Mouse (Mus musculus) cerebellum, postnatal 4 days (tissue): Measurements from ENCODE around the gene Tmem8.
"Not testable (repeated sequence)": the region's sequence is repeated elsewhere in the genome, so short reads cannot be mapped to it uniquely, and the experiment has no call there.

ENCODE experiments used
- DNase-seq, 2 experiments: peaks; one replicate each; pipeline ENCODE4 v3.0.0; 2022; ENCODE audit warnings: low spot score in 2 of 2, mixed read lengths in 1 of 2

Gene Tmem8

DNA sequence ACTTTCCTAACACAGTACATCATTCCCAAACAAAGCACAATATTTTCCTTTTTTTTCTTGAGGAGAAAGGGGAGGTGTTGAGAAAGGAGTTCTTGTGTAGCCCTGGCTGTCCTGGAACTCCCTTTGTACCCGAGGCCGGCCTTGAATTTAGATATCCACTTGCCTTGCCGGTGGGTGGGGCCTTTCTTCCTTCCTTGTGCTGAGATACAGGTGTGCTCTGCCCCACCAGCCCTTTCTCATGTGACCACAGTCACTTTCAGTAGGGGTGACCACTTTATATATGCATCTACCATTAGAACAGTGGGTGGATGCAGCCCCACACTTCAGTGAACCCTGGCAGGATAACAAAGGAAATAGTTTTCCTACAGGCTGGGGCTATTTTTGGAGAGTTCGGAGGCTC lies 1.4 kb upstream of the Tmem8 start:
- DNase-seq: no peak

DNA sequence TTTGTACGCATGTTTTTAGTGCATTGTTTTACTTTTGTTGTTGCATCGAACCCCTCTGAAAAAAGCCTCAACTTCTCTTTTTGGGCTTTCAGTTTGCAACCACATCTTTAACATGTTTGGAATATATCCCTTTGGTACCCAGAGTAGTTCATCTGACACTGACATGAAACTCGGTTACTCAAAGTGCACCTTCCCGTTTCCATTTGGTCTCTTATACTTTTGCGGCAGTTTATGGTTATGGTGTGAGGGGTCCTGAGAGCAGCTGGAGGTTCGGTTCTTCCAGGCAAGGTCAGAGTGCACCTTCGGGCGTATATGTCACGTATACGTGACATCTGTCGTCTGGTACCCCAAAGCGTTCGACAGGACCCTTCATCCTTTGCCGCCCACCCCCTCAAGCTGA lies 348 bp upstream of the Tmem8 start:
- no peak for DNase-seq

DNA sequence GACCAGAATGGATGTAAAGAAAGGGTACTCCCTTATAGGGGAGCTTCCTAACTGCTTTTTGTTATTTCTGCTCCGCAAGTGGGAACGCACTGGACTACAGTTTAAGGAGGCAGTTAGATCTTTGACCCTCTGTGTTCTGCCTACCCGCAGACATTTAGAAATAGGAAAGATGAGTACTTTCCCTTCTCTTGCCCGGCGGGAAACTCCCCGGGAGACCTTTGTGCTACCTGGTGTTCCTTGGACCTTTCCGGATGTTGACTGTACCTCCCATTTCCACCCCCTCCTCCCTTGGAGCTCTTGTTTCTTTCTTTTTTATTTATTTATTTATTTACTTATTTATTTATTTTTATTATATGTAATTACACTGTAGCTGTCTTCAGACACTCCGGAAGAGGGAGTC lies 962 bp downstream of the Tmem8 start:
- no peak for DNase-seq

GRCm38 (mm10) chr17:26114461-26114860 lies 1.4 kb downstream of the Tmem8 start:
- not testable (repeated sequence) for DNase-seq

- DNase-seq: no peak
Observed at GRCm38 (mm10) chr17:26115205-26115898, 2.3 kb downstream of the Tmem8 start.

- no peak for DNase-seq
Observed at GRCm38 (mm10) chr17:26115956-26116487, 2.9 kb downstream of the Tmem8 start.

DNA sequence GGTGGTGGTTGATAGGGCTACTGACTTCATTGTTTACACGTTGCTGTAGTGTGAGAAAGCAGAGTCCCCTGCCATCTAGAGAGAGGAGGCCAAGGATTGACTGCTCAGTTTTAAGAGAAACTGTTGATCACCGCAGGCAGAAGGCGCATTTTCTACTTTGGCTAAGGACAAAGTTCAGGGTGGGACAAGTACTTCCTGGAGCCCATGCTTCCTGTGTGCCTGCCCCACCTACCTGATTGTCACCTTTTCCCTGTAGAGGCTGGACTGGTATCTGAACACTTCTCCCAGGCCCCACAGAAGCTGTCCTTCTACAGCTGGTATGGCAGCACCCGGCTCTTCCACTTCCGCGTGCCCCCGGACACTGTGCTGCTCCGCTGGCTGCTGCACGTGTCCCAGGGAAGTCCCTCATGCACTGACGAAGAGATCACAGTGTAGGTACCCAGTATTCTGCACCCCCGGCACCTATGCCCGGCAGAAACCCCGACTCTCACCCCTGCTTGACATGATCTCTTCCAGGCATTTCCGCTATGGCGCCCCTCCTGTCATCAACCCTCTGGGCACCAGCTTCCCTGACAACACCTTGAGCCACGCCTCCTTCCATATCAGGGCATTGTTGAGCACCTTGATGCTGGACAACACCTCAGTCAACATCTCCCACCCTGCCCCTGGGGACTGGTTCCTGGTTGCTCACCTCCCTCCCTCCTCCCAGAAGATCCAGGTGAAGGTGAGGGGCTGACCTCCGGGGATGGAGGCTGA lies 3.6 kb downstream of the Tmem8 start:
- DNase-seq: no peak

GRCm38 (mm10) chr17:26119766-26120710 lies 6.9 kb downstream of the Tmem8 start:
- peak in 1 of 2 experiments; percentile 44 for DNase-seq

DNA sequence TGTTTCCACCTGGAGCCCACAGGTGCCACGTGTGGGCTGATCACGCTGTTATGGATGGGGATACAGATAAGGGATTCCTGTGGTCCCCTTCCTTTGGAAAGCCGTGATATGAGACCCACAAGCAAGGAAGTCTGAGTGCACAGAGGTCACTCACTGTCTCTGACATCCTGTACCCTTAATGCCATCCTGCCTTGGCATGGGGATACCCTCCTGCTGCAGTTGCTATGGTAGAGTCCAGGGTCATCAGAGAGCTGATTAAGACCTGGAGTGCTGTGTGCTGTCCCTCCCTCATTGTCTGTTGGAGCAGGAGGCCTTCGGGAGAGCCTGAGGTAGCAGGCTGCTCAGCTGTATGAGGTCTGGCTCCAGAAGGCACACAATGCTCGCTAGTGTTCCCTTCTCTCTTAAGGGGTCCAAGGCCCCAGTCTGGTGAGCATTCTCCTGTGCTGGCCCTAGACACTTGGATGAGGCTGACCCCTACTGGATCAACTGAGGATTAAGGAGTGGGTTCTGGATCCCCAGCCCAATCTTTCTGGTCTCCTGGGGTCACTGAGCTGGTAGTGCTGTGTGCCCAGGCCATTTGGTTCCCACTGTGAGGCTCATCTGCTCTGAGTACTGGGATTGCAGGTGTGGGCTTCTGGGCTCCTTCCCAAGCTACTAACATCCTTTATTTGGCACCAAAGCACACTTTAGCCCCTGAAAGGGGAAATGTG lies 9.5 kb downstream of the Tmem8 start:
- no peak for DNase-seq

DNA sequence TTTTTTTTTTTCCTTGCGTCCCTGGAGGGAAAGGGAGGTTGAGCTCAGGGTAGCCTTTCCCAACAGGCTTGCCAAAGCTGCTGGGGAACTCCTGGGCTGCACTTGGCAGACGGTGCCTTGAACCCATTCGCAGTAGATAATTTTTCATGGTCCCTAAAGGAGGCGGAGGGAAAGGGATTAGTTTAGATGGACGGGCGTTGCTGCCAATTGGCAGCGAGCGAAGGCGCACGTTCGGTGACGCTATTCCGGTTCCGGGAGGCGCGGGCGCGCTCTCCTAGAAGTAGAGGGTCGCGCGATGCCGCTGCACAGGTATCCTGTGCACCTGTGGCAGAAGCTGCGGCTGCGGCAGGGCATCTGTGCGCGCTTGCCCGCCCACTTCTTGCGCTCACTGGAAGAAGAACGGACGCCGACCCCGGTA lies 10.2 kb downstream of the Tmem8 start, which contains the start of gene Mrpl28:
Gene Mrpl28 (plus strand): TSS at position 234 of the 418 bp plus-strand sequence.
- peak; percentile 88 to 97 for DNase-seq

GRCm38 (mm10) chr17:26124560-26124959 lies 11.5 kb downstream of the Tmem8 start:
- DNase-seq: no peak

DNA sequence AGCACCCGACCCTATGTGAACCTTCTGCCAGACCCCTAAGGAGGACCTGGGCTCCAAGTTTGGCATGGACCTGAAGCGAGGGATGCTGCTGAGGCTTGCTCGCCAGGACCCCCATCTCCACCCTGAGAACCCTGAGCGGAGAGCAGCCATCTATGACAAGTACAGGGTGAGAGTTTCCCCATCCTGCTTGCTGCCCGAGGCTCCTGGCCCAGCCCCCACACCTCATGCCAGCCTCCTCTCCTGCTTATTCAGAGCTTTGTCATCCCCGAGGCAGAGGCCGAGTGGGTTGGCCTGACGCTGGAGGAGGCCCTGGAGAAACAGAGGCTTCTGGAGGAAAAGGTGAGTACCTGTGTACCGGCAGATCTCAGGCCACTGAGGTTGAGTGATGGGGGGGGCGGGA lies 12.1 kb downstream of the Tmem8 start:
- DNase-seq: no peak

- DNase-seq: no peak
Observed at GRCm38 (mm10) chr17:26131062-26131732, 18.1 kb downstream of the Tmem8 start.

- no peak for DNase-seq
Observed at GRCm38 (mm10) chr17:26131856-26132853, 19.1 kb downstream of the Tmem8 start.

DNA sequence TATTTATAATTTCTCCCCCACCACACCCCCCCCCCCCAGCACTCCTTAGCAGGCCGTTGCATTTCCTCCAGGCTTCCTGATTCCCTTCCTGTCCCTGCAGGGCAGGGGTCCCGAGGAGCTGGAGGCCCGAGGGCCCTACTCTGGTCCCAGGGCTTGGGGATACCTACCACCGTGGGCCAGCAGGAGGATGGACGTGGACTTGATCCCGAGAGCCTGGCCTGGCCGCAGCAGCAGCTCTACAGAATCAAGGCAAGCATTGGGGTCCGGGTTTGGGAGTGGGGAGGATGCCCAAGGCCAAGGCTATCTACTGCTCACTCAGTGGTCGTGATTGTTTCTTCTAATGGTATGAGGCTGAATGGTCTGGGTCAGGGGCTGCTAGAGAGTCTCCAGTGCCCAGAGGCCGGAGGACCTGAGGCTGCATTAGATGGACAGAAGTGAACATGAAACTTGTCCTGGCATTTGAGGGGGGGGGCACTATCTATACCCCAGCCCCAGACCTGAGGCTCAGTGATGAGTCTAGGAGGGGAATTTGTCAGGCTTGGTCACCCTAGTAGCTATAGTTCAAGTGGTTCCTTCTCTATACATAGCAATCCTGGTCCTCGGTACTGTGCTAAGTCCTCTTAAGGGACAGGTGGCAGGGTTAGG lies 24.1 kb downstream of the Tmem8 start:
- DNase-seq: no peak

DNA sequence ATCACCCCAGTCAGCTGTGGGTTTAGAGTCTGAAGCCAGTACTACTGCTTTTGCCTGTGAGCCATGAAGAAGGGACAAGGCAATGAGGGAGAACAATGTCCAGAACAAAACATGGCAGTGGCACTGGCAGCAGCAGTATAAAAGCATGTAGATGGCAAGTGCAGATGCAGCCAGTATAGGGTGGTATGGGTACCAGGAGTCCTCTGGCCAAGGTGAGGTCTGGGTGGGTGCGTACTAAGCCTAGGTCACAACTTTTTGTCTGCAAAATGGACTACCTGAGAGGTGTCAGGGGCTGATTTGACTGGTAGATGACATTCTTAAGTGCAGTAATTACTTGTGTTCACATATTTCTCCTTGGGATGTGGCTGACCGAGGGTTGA lies 24.6 kb downstream of the Tmem8 start:
- no peak for DNase-seq

GRCm38 (mm10) chr17:26138239-26138836 lies 25.2 kb downstream of the Tmem8 start, which contains the start of gene Axin1:
TSS of gene Axin1 (plus strand) at chr17:26138688.
- peak; percentile 83 to 96 for DNase-seq

GRCm38 (mm10) chr17:26138901-26139381 lies 25.8 kb downstream of the Tmem8 start:
- DNase-seq: no peak
